Mouse (Mus musculus) layer of hippocampus, adult 2 months (tissue): ENCODE results near the gene Spata1. TPM values are rescaled to one million over a fixed set of nuclear protein-coding genes. Genes with fewer than 3 reads are reported as not detected.
A peak's percentile ranks its signal among the peaks of the same experiment; 100 is the strongest.

Experiments used
- DNase-seq, 2 experiments: peaks; one replicate each; pipeline ENCODE4 v3.0.0; 2022; ENCODE audit warnings: low spot score in 2 of 2
- H3K27ac ChIP-seq: fragments of 200-600 bp; 2 replicates; pipeline ENCODE4 v1.8.1; 2022
- H3K4me3 ChIP-seq: fragments of 200-600 bp; 2 replicates; pipeline ENCODE4 v1.8.1; 2022; ENCODE audit warnings: mild to moderate bottlenecking
- CTCF ChIP-seq: fragments of 200-600 bp; conservative IDR thresholded peaks from 2 replicates; pipeline ENCODE4 v1.8.1; 2022; ENCODE audit warnings: antibody characterized with exemption, mild to moderate bottlenecking, moderate library complexity
- total RNA-seq, 2 experiments: library from RNA; stranded (reverse); gene quantifications; 2 replicates each; pipeline ENCODE4 v1.2.3; 2021

Spata1 gene
- total RNA-seq, 2 experiments from 2014 or later = 2.8 to 4.9 TPM

GRCm38 (mm10) chr3:146410114-146410513 lies 89.4 kb downstream of the Spata1 start:
- Histone ChIP-seq H3K27ac (peak overlapping the region; percentile 88; the same call in 1 of the 2 replicates), H3K4me3 (no peak overlapping the region)
- TF ChIP-seq CTCF = no peak
- DNase-seq = no peak

Other genes with a start within 250 kb of the Spata1 start
- 100 to 1,000 TPM in 1 of 2 experiments, 10 to 100 TPM in 1; 99.7 to 107 TPM for gene Ssx2ip, start 95.1 kb downstream of the Spata1 start, total RNA-seq
- 1 to 10 TPM; 9.0 to 9.1 TPM for gene Ctbs, start 50.0 kb downstream of the Spata1 start, total RNA-seq
- gene Gng5, start 54 bp upstream of the Spata1 start, total RNA-seq = 10 to 100 TPM; 44.5 to 46.2 TPM
- gene Rpf1, start 21.7 kb upstream of the Spata1 start, total RNA-seq = 10 to 100 TPM; 16.3 to 17.1 TPM
- under 1 TPM in 1 of 2 experiments, not detected in 1; 0.44 TPM for gene Uox, start 70.7 kb upstream of the Spata1 start, total RNA-seq
- gene Dnase2b, start 115.8 kb upstream of the Spata1 start, total RNA-seq = not detected
- gene 4930503B20Rik, start 151.6 kb upstream of the Spata1 start, total RNA-seq = not detected
- gene Samd13, start 185.8 kb upstream of the Spata1 start, total RNA-seq = under 1 TPM; 0.72 to 0.86 TPM